Mouse (Mus musculus) myocyte (in vitro differentiated cells): ENCODE measurements around the gene Ccdc61.

ENCODE experiments used
- CEBPB ChIP-seq: IDR thresholded peaks from 2 replicates; pipeline ENCODE4 v1.6.1; 2011; ENCODE audit warnings: mild to moderate bottlenecking, moderate library complexity; ENCODE audit not compliant: poor library complexity, insufficient read depth, severe bottlenecking
- MYOG ChIP-seq, 3 experiments: IDR thresholded peaks; one replicate each; pipeline ENCODE4 v1.6.1; 2011; ENCODE audit warnings: control low read depth in 2 of 3, low read depth in 2 of 3, mild to moderate bottlenecking in 2 of 3; ENCODE audit not compliant: insufficient read length in 2 of 3, control insufficient read depth in 1 of 3, insufficient read depth in 1 of 3
- POLR2A ChIP-seq: IDR thresholded peaks from one replicate; pipeline ENCODE4 v1.6.1; 2011; ENCODE audit warnings: low read depth, mild to moderate bottlenecking, control low read depth, moderate library complexity; ENCODE audit not compliant: insufficient read length
- POLR2AphosphoS2 ChIP-seq: IDR thresholded peaks from one replicate; pipeline ENCODE4 v1.6.1; 2011; ENCODE audit warnings: low read depth, control low read depth; ENCODE audit not compliant: insufficient read length
- TCF12 ChIP-seq: IDR thresholded peaks from one replicate; pipeline ENCODE4 v1.6.1; 2011; ENCODE audit warnings: mild to moderate bottlenecking, control low read depth; ENCODE audit not compliant: poor library complexity, insufficient read depth, severe bottlenecking
- TCF3 ChIP-seq: IDR thresholded peaks from one replicate; pipeline ENCODE4 v1.6.1; 2011; ENCODE audit warnings: low read depth, control low read depth; ENCODE audit not compliant: insufficient read length
- USF1 ChIP-seq: IDR thresholded peaks from one replicate; pipeline ENCODE4 v1.6.1; 2011; ENCODE audit warnings: low read depth, mild to moderate bottlenecking, control low read depth, moderate library complexity

DNA sequence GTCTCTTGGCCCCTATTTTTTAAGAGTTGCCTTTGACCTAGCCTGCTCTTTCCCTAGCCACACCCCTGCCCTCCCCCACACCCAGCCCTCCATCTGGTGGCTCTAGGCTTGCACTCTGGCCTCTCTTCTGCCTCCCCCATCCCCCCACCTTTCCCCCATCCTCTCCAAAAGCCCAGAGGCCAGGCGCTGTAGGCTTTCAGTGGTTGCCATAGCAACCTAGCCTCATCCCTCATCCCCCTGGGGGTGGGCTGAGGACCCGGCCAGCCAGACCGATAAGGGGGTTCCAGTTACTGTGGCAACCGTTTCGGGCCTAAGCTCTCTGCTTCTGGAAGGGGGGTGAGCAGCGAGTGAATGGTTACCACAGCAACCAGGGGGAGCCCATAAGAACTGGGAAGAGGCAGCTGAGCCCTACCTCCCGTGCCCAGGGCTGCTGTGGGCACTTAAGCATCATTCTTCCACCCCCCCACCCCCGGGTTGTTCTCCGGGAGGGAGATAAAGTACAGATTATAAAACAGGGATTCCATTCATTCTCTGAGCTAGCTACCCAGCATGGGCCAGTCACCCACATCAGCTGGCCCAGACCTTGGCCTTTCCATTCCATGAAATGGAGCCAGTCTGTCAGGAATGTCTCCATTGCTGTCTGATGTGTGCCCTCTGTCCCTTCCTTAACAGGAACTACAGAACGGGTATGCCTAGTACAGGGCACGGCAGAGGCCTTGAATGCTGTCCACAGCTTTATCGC lies 39.7 kb upstream of the Ccdc61 start:
- TF ChIP-seq TCF12: no peak
- TF ChIP-seq POLR2AphosphoS2: no peak
- no peak for TF ChIP-seq POLR2A
- no peak for TF ChIP-seq MYOG (IDR thresholded peaks at IDR 0.05; ENCODE audit: control insufficient read depth in 1 of 3, insufficient read depth in 1 of 3, insufficient read length in 2 of 3, low read depth in 2 of 3)
- TF ChIP-seq USF1: no peak
- TF ChIP-seq CEBPB: no peak
- TF ChIP-seq TCF3: no peak
